Mouse (Mus musculus): ENCODE measurements around the gene Slc16a2. TPM values are rescaled to one million over a fixed set of nuclear protein-coding genes. Genes with fewer than 3 reads are reported as not detected.
"Not testable (repeated sequence)": the region's sequence is repeated elsewhere in the genome, so short reads cannot be mapped to it uniquely, and the experiment has no call there.

Slc16a2 gene
- total RNA-seq, 2 experiments from 2014 or later = 1.5 to 6.0 TPM

DNA sequence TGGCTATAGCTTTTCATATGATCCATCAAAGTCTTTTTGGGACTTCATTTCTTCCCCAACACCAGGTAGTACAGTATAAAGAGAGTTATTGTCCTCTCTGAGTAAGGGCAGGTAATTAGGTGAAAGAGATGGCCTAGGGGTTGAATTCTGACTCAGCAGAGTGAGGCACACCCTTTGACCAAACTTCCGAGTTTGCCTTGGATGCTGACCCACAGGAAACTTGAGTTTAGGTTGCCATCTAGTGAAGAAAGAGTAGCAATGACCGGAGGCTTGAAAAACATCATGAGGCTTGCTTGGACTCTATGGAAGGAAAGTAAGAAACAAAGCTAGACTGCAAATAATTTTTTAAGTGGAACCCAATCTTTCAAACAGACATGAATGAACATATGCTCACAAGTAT lies 147.1 kb downstream of the Slc16a2 start:
- TF ChIP-seq CTCF (IDR thresholded peaks at IDR 0.05) = peak; percentile 49
- intact Hi-C loops (cut with DNase I) = loop anchor here (2.0 kb wide), 1 partner anchor 190 kb away; no protein-coding TSS in a partner anchor
- H3K27ac ChIP-seq = no peak overlapping the region
- H3K4me3 ChIP-seq = no peak overlapping the region
- DNase-seq = no peak

DNA sequence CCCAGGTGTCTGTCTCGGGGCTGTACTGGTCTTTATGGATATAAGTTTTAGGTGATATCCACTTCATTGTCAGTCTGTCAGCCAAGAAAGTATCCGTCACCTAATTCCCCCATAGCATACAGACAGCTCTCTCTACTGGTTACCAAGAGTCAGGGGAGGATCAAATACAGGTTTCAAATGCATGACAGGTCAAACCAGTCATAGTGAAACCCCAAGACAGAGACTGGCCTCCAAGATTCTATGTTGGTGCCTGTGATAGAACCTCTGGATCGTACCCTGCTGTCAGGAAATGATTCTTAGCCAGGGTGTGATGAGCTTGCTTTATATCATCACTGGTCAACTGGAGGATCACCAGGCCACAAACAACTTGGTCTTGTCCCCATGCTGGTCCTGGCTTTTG lies 148.0 kb downstream of the Slc16a2 start:
- DNase-seq = no peak
- intact Hi-C loops (cut with DNase I) = loop anchor here (2.0 kb wide), 1 partner anchor 189 kb away; no protein-coding TSS in a partner anchor

DNA sequence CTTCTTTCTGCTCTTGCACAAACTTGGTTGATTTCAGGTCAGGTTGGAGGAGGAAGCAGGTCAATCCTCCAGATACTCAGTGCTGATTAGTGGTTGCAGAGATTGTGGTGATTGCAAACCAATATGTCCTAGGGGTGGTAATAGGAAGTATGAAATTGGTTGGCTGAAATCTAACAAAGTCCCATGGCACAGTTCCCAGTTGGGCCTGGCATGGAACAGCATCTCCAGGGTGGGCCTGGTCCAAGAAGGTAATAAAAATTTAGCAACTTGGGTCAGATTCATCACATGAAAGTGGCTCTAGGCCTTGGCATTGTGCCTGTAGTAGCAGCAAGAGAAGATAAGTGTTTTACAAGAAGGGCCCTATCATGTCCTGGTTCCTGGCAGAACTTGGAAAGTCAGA lies 151.5 kb downstream of the Slc16a2 start:
- TF ChIP-seq CTCF (IDR thresholded peaks at IDR 0.05) = no peak
- intact Hi-C loops (cut with DNase I) = no loop called here
- Histone ChIP-seq H3K27ac (no peak overlapping the region), H3K4me3 (no peak overlapping the region)
- DNase-seq = no peak

More for the DNA sequence above, 148.0 kb downstream of the Slc16a2 start:
- Histone ChIP-seq H3K4me3 (no peak overlapping the region), H3K27ac (no peak overlapping the region)
- no peak for TF ChIP-seq CTCF (IDR thresholded peaks at IDR 0.05)

- DNase-seq; H3K4me3 ChIP-seq; H3K27ac ChIP-seq; intact Hi-C loops (cut with DNase I): not testable (repeated sequence)
Observed at GRCm38 (mm10) chrX:103664445-103664844, 157.3 kb downstream of the Slc16a2 start.

DNA sequence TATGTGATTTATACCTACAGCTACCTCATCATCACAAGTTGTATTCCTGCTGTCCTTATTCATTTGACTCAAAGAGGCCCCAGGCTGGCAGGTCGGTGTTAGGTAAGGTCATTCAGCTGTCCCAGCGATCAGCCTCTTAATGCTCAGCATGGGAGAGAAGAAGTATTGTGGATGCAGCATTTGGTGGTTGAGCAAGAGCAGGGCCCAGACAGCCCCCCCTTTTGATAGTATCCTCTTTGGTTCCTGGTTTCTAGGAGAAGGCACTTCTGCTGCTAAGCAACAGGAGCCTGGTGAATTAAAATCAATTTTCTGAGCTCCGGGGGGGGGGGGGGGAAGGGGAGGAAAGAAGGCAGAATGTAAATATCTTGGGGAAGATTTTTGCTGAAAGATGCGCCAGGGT lies 162.8 kb downstream of the Slc16a2 start:
- Histone ChIP-seq H3K27ac (no peak overlapping the region), H3K4me3 (no peak overlapping the region)
- intact Hi-C loops (cut with DNase I) = no loop called here
- TF ChIP-seq CTCF (IDR thresholded peaks at IDR 0.05) = no peak
- no peak for DNase-seq

GRCm38 (mm10) chrX:103653021-103653420 lies 168.8 kb downstream of the Slc16a2 start:
- intact Hi-C loops (cut with DNase I) = no loop called here
- no peak overlapping the region for H3K4me3 ChIP-seq
- DNase-seq = no peak
- H3K27ac ChIP-seq = no peak overlapping the region
- no peak for TF ChIP-seq CTCF (IDR thresholded peaks at IDR 0.05)

GRCm38 (mm10) chrX:103652048-103652447 lies 169.7 kb downstream of the Slc16a2 start:
- Histone ChIP-seq H3K4me3 (no peak overlapping the region), H3K27ac (no peak overlapping the region)
- no peak for TF ChIP-seq CTCF (IDR thresholded peaks at IDR 0.05)
- no peak for DNase-seq
- intact Hi-C loops (cut with DNase I) = no loop called here

Other genes with a start within 250 kb of the Slc16a2 start
- not detected for gene Zcchc13, start 191.4 kb downstream of the Slc16a2 start, total RNA-seq (2021)
- 10 to 100 TPM; 20.3 TPM for gene Rlim, start 159.3 kb upstream of the Slc16a2 start, total RNA-seq (2021)

Data from gastrocnemius, adult 2 months (tissue).